Comparison of ENCODE assay signal across 13 mouse cellular contexts in genomic region chr4:130298877-130299628, GRCm38 (mm10). TPM values are rescaled to one million over a fixed set of nuclear protein-coding genes. Genes with fewer than 3 reads are reported as not detected.
A peak's percentile ranks its signal among the peaks of the same experiment; 100 is the strongest.
DNase-seq lines count a peak whose midpoint lies in the region; ATAC-seq and TF ChIP-seq lines count a peak whose summit lies in the region.
"Had no signal": no experiment of that assay in that cellular context is flagged by ENCODE, and none has a peak within 500 bp of the region (broad histone marks: within the 10 kb centered on the region; RNA-seq: fewer than 3 reads in every experiment).

No protein-coding gene starts in this region.

- H3K36me3 ChIP-seq in heart, embryonic 13.5 days = no peaks in the 10 kb centered on the region
- H3K36me3 ChIP-seq in intestine, embryonic 16.5 days (ENCODE audit: control insufficient read depth, insufficient read depth, low read length) = no peaks in the 10 kb centered on the region
- H3K36me3 ChIP-seq in stomach, postnatal 0 days (ENCODE audit: control insufficient read depth, insufficient read depth, low read length) = no peaks in the 10 kb centered on the region
- H3K36me3 ChIP-seq: kidney, embryonic 15.5 days had no signal

- peaks cover 37% of the 10 kb centered on the region for H3K4me1 ChIP-seq in heart, embryonic 13.5 days
- peaks cover 11% of the 10 kb centered on the region; the same call in 1 of the 2 replicates for H3K4me1 ChIP-seq in intestine, embryonic 16.5 days (ENCODE audit: control insufficient read depth, insufficient read depth, low read length)
- no peaks in the 10 kb centered on the region for H3K4me1 ChIP-seq in stomach, postnatal 0 days (replicated peaks; ENCODE audit: control insufficient read depth, insufficient read depth)

- 58% methylated on average over 11 of the region's 11 CpGs for WGBS in heart, embryonic 13.5 days
- 79% methylated on average over 11 of the region's 11 CpGs for WGBS in intestine, embryonic 16.5 days
- WGBS in stomach, postnatal 0 days = 70% methylated on average over 11 of the region's 11 CpGs

- no peaks in the 10 kb centered on the region for H3K9me3 ChIP-seq in heart, embryonic 13.5 days
- no peaks in the 10 kb centered on the region for H3K9me3 ChIP-seq in intestine, embryonic 16.5 days (ENCODE audit: control insufficient read depth, low read length)
- no peaks in the 10 kb centered on the region for H3K9me3 ChIP-seq in stomach, postnatal 0 days (ENCODE audit: control insufficient read depth, low read length)
- H3K9me3 ChIP-seq: kidney, embryonic 15.5 days had no signal

- no peak overlapping the region for H3K4me3 ChIP-seq in heart, embryonic 13.5 days
- H3K4me3 ChIP-seq in intestine, embryonic 16.5 days (ENCODE audit: low read length) = no peak overlapping the region
- no peak overlapping the region for H3K4me3 ChIP-seq in stomach, postnatal 0 days (ENCODE audit: low read depth, low read length)
- H3K4me3 ChIP-seq: kidney, embryonic 15.5 days had no signal

- H3K27me3 ChIP-seq in heart, embryonic 13.5 days (replicated peaks) = peaks cover 10% of the 10 kb centered on the region
- no peaks in the 10 kb centered on the region for H3K27me3 ChIP-seq in intestine, embryonic 16.5 days (replicated peaks; ENCODE audit: control insufficient read depth, insufficient read depth, low read length)
- H3K27me3 ChIP-seq in stomach, postnatal 0 days (ENCODE audit: control insufficient read depth, insufficient read depth, low read length) = no peaks in the 10 kb centered on the region

- ATAC-seq in heart, embryonic 13.5 days (ENCODE audit: extremely low read depth, insufficient number of reproducible peaks, low FRiP score, low TSS enrichment) = 0 out of 2 replicates have a peak, but pooled peaks have one; percentile 12
- no peak for ATAC-seq in intestine, embryonic 16.5 days
- ATAC-seq in stomach, postnatal 0 days (ENCODE audit: low FRiP score, low TSS enrichment) = no peak

- H3K9ac ChIP-seq in heart, embryonic 13.5 days = peak overlapping the region; percentile 47; the same call in 1 of the 2 replicates
- H3K9ac ChIP-seq in intestine, embryonic 16.5 days (ENCODE audit: low read depth, low read length) = no peak overlapping the region
- H3K9ac ChIP-seq in stomach, postnatal 0 days (ENCODE audit: low read length) = no peak overlapping the region
- H3K9ac ChIP-seq: kidney, embryonic 15.5 days had no signal

- DNase-seq in adrenal gland, postnatal 14 days = peak; percentile 51
- no peak for DNase-seq in adrenal gland, adult (ENCODE audit: inconsistent age in 2 of 2, low spot score in 1 of 2)
- DNase-seq in ZHBTc4 (ENCODE audit: low read depth, low spot score) = peak; percentile 23
- DNase-seq in cerebellum, postnatal 25 days = peak; percentile 79 to 83
- DNase-seq in spleen, postnatal 14 days (ENCODE audit: low spot score in 2 of 2) = no peak
- no peak for DNase-seq in stomach, postnatal 0 days (ENCODE audit: low spot score)
- DNase-seq: lung, adult 18-20 months had no signal

- H3K4me2 ChIP-seq in heart, embryonic 13.5 days = no peak overlapping the region
- no peak overlapping the region for H3K4me2 ChIP-seq in intestine, embryonic 16.5 days (ENCODE audit: low read depth, low read length)
- no peak overlapping the region for H3K4me2 ChIP-seq in stomach, postnatal 0 days (replicated peaks; ENCODE audit: low read depth)
- H3K4me2 ChIP-seq: kidney, embryonic 15.5 days; midbrain, embryonic 11.5 days had no signal

- no peak for TF ChIP-seq CTCF in stomach, postnatal 0 days (IDR thresholded peaks at IDR 0.05; ENCODE audit: low read depth)

- TF ChIP-seq EP300 in stomach, postnatal 0 days (optimal IDR thresholded peaks at IDR 0.05) = no peak

- peak overlapping the region; percentile 24; the same call in 1 of the 2 replicates for H3K27ac ChIP-seq in heart, embryonic 13.5 days (replicated peaks)
- no peak overlapping the region for H3K27ac ChIP-seq in intestine, embryonic 16.5 days (ENCODE audit: low read length)
- H3K27ac ChIP-seq in stomach, postnatal 0 days (replicated peaks) = no peak overlapping the region
- H3K27ac ChIP-seq: kidney, embryonic 15.5 days had no signal

RNA-seq across cellular contexts. Expression of gene Fabp3, which starts 9.3 kb away (rescaled TPM):
- total RNA-seq in adrenal gland, postnatal 14 days (2021) = 185 and 345 TPM in 2 replicates
- 961 and 1,090 TPM in 2 replicates for polyA plus RNA-seq in heart, embryonic 13.5 days (2015; fragmentation: Nextera tagmentation; extraction: Ambion mirVana)
- polyA plus RNA-seq in intestine, embryonic 16.5 days (2015; fragmentation: Nextera tagmentation; extraction: Ambion mirVana) = 4.0 and 4.5 TPM in 2 replicates
- polyA plus RNA-seq in stomach, postnatal 0 days (2015; fragmentation: Nextera tagmentation; extraction: Ambion mirVana) = 74.2 and 83.8 TPM in 2 replicates

RNA-seq across cellular contexts. Expression of gene Gm10570, which starts 9.4 kb away (rescaled TPM):
- 1.5 TPM in 1 of 2 replicates, not detected in the other for total RNA-seq in adrenal gland, postnatal 14 days (2021)
- polyA plus RNA-seq in heart, embryonic 13.5 days (2015; fragmentation: Nextera tagmentation; extraction: Ambion mirVana) = 0.75 and 1.2 TPM in 2 replicates
- not detected in 2 replicates for polyA plus RNA-seq in intestine, embryonic 16.5 days (2015; fragmentation: Nextera tagmentation; extraction: Ambion mirVana)
- not detected in 2 replicates for polyA plus RNA-seq in stomach, postnatal 0 days (2015; fragmentation: Nextera tagmentation; extraction: Ambion mirVana)
- polyA plus RNA-seq: embryonic facial prominence, embryonic 14.5 days; gonadal fat pad, adult 2 months; midbrain, embryonic 11.5 days had no signal

RNA-seq across cellular contexts. Expression of gene Serinc2, which starts 20.0 kb away (rescaled TPM):
- 0.98 and 2.2 TPM in 2 replicates for total RNA-seq in adrenal gland, postnatal 14 days (2021)
- polyA plus RNA-seq in heart, embryonic 13.5 days (2015; fragmentation: Nextera tagmentation; extraction: Ambion mirVana) = 10.9 and 11.3 TPM in 2 replicates
- polyA plus RNA-seq in intestine, embryonic 16.5 days (2015; fragmentation: Nextera tagmentation; extraction: Ambion mirVana) = 20.6 and 22.8 TPM in 2 replicates
- 137 and 142 TPM in 2 replicates for polyA plus RNA-seq in stomach, postnatal 0 days (2015; fragmentation: Nextera tagmentation; extraction: Ambion mirVana)

Comparison
In these comparisons a context has a peak if more than half of its experiments do, and no peak if none do; other contexts are left out.
1. DNase-seq: peak in adrenal gland, postnatal 14 days (single experiment), ZHBTc4 (single experiment) and cerebellum, postnatal 25 days (2 of 2); none in adrenal gland, adult (0 of 2), spleen, postnatal 14 days (0 of 2) and stomach, postnatal 0 days (single experiment).
2. RNA of gene Fabp3, which starts 9.3 kb away (polyA plus RNA-seq): 961 to 1,090 TPM in heart, embryonic 13.5 days and 74.2 to 83.8 TPM in stomach, postnatal 0 days; 4.0 to 4.5 TPM in intestine, embryonic 16.5 days; every median in the first group is over 10 times any median in the second.